Mouse (Mus musculus) myocyte (in vitro differentiated cells): ENCODE measurements around the gene Atg4b. TPM values are rescaled to one million over a fixed set of nuclear protein-coding genes. Genes with fewer than 3 reads are reported as not detected.

Source experiments
- H3K27me3 ChIP-seq: one replicate; pipeline ENCODE4 v1.6.1; 2011; ENCODE audit not compliant: control insufficient read depth, insufficient read depth, insufficient read length
- H3K36me3 ChIP-seq: one replicate; pipeline ENCODE4 v1.6.1; 2011; ENCODE audit not compliant: control insufficient read depth, insufficient read depth
- H3K4me2 ChIP-seq: one replicate; pipeline ENCODE4 v1.6.1; 2011; ENCODE audit warnings: low read depth, control low read depth
- H3K4me3 ChIP-seq: one replicate; pipeline ENCODE4 v1.5.1; 2011; ENCODE audit warnings: mild to moderate bottlenecking, control low read depth, moderate library complexity
- H3K79me2 ChIP-seq: one replicate; pipeline ENCODE4 v1.6.1; 2011; ENCODE audit not compliant: control insufficient read depth, insufficient read depth
- H3ac ChIP-seq: one replicate; pipeline ENCODE4 v1.6.1; 2011; ENCODE audit not compliant: control insufficient read depth, insufficient read length
- CEBPB ChIP-seq: IDR thresholded peaks from 2 replicates; pipeline ENCODE4 v1.6.1; 2011; ENCODE audit warnings: mild to moderate bottlenecking, moderate library complexity; ENCODE audit not compliant: poor library complexity, insufficient read depth, severe bottlenecking
- E2F4 ChIP-seq: IDR thresholded peaks from one replicate; pipeline ENCODE4 v1.6.1; 2011; ENCODE audit warnings: mild to moderate bottlenecking, control low read depth, moderate library complexity; ENCODE audit not compliant: insufficient read depth
- MAX ChIP-seq: IDR thresholded peaks from one replicate; pipeline ENCODE4 v1.6.1; 2011; ENCODE audit warnings: low read depth, mild to moderate bottlenecking, control low read depth
- MYOD1 ChIP-seq, 3 experiments: IDR thresholded peaks; one replicate each; pipeline ENCODE4 v1.6.1; 2011; ENCODE audit warnings: control low read depth in 2 of 3, low read depth in 2 of 3, mild to moderate bottlenecking in 2 of 3, moderate library complexity in 1 of 3; ENCODE audit not compliant: insufficient read length in 2 of 3, control insufficient read depth in 1 of 3
- MYOG ChIP-seq, 3 experiments: IDR thresholded peaks; one replicate each; pipeline ENCODE4 v1.6.1; 2011; ENCODE audit warnings: control low read depth in 2 of 3, low read depth in 2 of 3, mild to moderate bottlenecking in 2 of 3; ENCODE audit not compliant: insufficient read length in 2 of 3, control insufficient read depth in 1 of 3, insufficient read depth in 1 of 3
- POLR2A ChIP-seq: IDR thresholded peaks from one replicate; pipeline ENCODE4 v1.6.1; 2011; ENCODE audit warnings: low read depth, mild to moderate bottlenecking, control low read depth, moderate library complexity; ENCODE audit not compliant: insufficient read length
- POLR2AphosphoS2 ChIP-seq: IDR thresholded peaks from one replicate; pipeline ENCODE4 v1.6.1; 2011; ENCODE audit warnings: low read depth, control low read depth; ENCODE audit not compliant: insufficient read length
- REST ChIP-seq: IDR thresholded peaks from one replicate; pipeline ENCODE4 v1.6.1; 2011; ENCODE audit warnings: mild to moderate bottlenecking, control low read depth, moderate library complexity; ENCODE audit not compliant: insufficient read depth, insufficient read length
- SRF ChIP-seq: IDR thresholded peaks from one replicate; pipeline ENCODE4 v1.6.1; 2011; ENCODE audit warnings: low read depth; ENCODE audit not compliant: control insufficient read depth, insufficient read length
- TCF12 ChIP-seq: IDR thresholded peaks from one replicate; pipeline ENCODE4 v1.6.1; 2011; ENCODE audit warnings: mild to moderate bottlenecking, control low read depth; ENCODE audit not compliant: poor library complexity, insufficient read depth, severe bottlenecking
- TCF3 ChIP-seq: IDR thresholded peaks from one replicate; pipeline ENCODE4 v1.6.1; 2011; ENCODE audit warnings: low read depth, control low read depth; ENCODE audit not compliant: insufficient read length
- USF1 ChIP-seq: IDR thresholded peaks from one replicate; pipeline ENCODE4 v1.6.1; 2011; ENCODE audit warnings: low read depth, mild to moderate bottlenecking, control low read depth, moderate library complexity
- polyA plus RNA-seq: library from polyadenylated mRNA; unstranded; fragments of >200 nt; fragmentation: generic; extraction: Trizol; gene quantifications from one replicate; pipeline ENCODE4 v1.2.1, GENCODE M21; 2012; ENCODE audit warnings: missing spikeins

The Atg4b gene
- polyA plus RNA-seq, 1 experiment: 49.9 TPM

GRCm38 (mm10) chr1:93716166-93716565, 35.1 kb upstream of the Atg4b start:
- H3K4me3 ChIP-seq: no peak overlapping the region
- H3K27me3 ChIP-seq: no peaks in the 10 kb centered on the region
- H3ac ChIP-seq: no peak overlapping the region
- no peaks in the 10 kb centered on the region for H3K79me2 ChIP-seq
- TF ChIP-seq E2F4 (no peak), POLR2A (no peak)
- no peaks in the 10 kb centered on the region for H3K36me3 ChIP-seq
- H3K4me2 ChIP-seq: no peak overlapping the region

GRCm38 (mm10) chr1:93721557-93721956, 29.7 kb upstream of the Atg4b start:
- H3K36me3 ChIP-seq: no peaks in the 10 kb centered on the region
- TF ChIP-seq MYOD1 (IDR thresholded peaks at IDR 0.05; ENCODE audit: control insufficient read depth in 1 of 3, insufficient read length in 2 of 3, low read depth in 2 of 3) (no peak), POLR2AphosphoS2 (no peak), REST (no peak), SRF (no peak), POLR2A (no peak), MAX (no peak), TCF3 (no peak), USF1 (no peak), CEBPB (no peak), E2F4 (no peak), MYOG (IDR thresholded peaks at IDR 0.05; ENCODE audit: control insufficient read depth in 1 of 3, insufficient read depth in 1 of 3, insufficient read length in 2 of 3, low read depth in 2 of 3) (no peak), TCF12 (no peak)
- H3ac ChIP-seq: no peak overlapping the region
- no peaks in the 10 kb centered on the region for H3K27me3 ChIP-seq
- H3K4me3 ChIP-seq: no peak overlapping the region
- H3K4me2 ChIP-seq: no peak overlapping the region
- no peaks in the 10 kb centered on the region for H3K79me2 ChIP-seq

- Histone ChIP-seq H3K4me2 (no peak overlapping the region), H3ac (no peak overlapping the region), H3K27me3 (no peaks in the 10 kb centered on the region), H3K4me3 (no peak overlapping the region), H3K79me2 (no peaks in the 10 kb centered on the region), H3K36me3 (no peaks in the 10 kb centered on the region)
- TF ChIP-seq CEBPB (no peak), SRF (no peak), TCF3 (no peak), MYOD1 (IDR thresholded peaks at IDR 0.05; ENCODE audit: control insufficient read depth in 1 of 3, insufficient read length in 2 of 3, low read depth in 2 of 3) (no peak), TCF12 (no peak), POLR2AphosphoS2 (no peak), USF1 (no peak), POLR2A (no peak), MYOG (IDR thresholded peaks at IDR 0.05; ENCODE audit: control insufficient read depth in 1 of 3, insufficient read depth in 1 of 3, insufficient read length in 2 of 3, low read depth in 2 of 3) (no peak), REST (no peak), E2F4 (no peak), MAX (no peak)
Observed at GRCm38 (mm10) chr1:93724623-93725022, 26.7 kb upstream of the Atg4b start.

GRCm38 (mm10) chr1:93725665-93726064, 25.6 kb upstream of the Atg4b start:
- Histone ChIP-seq H3K27me3 (no peaks in the 10 kb centered on the region), H3ac (no peak overlapping the region), H3K79me2 (no peaks in the 10 kb centered on the region), H3K4me3 (no peak overlapping the region), H3K4me2 (no peak overlapping the region), H3K36me3 (no peaks in the 10 kb centered on the region)
- TF ChIP-seq POLR2A (no peak), CEBPB (no peak), TCF3 (no peak)

GRCm38 (mm10) chr1:93726116-93726515, 25.2 kb upstream of the Atg4b start:
- H3K4me2 ChIP-seq: no peak overlapping the region
- no peaks in the 10 kb centered on the region for H3K27me3 ChIP-seq
- no peaks in the 10 kb centered on the region for H3K36me3 ChIP-seq
- no peaks in the 10 kb centered on the region for H3K79me2 ChIP-seq
- H3K4me3 ChIP-seq: no peak overlapping the region
- TF ChIP-seq REST (no peak), USF1 (no peak), POLR2AphosphoS2 (no peak), E2F4 (no peak), MYOD1 (IDR thresholded peaks at IDR 0.05; ENCODE audit: control insufficient read depth in 1 of 3, insufficient read length in 2 of 3, low read depth in 2 of 3) (no peak), POLR2A (no peak), MAX (no peak), TCF12 (no peak), CEBPB (no peak), MYOG (IDR thresholded peaks at IDR 0.05; ENCODE audit: control insufficient read depth in 1 of 3, insufficient read depth in 1 of 3, insufficient read length in 2 of 3, low read depth in 2 of 3) (no peak), TCF3 (no peak)
- no peak overlapping the region for H3ac ChIP-seq

GRCm38 (mm10) chr1:93726974-93727373, 24.3 kb upstream of the Atg4b start:
- TF ChIP-seq SRF: no peak
- TF ChIP-seq REST: no peak
- TF ChIP-seq CEBPB: no peak
- TF ChIP-seq POLR2AphosphoS2: no peak
- TF ChIP-seq E2F4: no peak
- no peak for TF ChIP-seq TCF12
- no peak for TF ChIP-seq MAX
- TF ChIP-seq MYOD1 (IDR thresholded peaks at IDR 0.05; ENCODE audit: control insufficient read depth in 1 of 3, insufficient read length in 2 of 3, low read depth in 2 of 3): no peak
- TF ChIP-seq POLR2A: no peak
- no peak for TF ChIP-seq TCF3
- TF ChIP-seq USF1: no peak
- TF ChIP-seq MYOG (IDR thresholded peaks at IDR 0.05; ENCODE audit: control insufficient read depth in 1 of 3, insufficient read depth in 1 of 3, insufficient read length in 2 of 3, low read depth in 2 of 3): no peak
- Histone ChIP-seq H3K4me3 (no peak overlapping the region), H3K36me3 (no peaks in the 10 kb centered on the region), H3K79me2 (no peaks in the 10 kb centered on the region), H3ac (no peak overlapping the region), H3K4me2 (no peak overlapping the region), H3K27me3 (no peaks in the 10 kb centered on the region)
